Mouse (Mus musculus) stomach, embryonic 14.5 days (tissue): ENCODE data around the gene 4930590J08Rik. TPM values are rescaled to one million over a fixed set of nuclear protein-coding genes. Genes with fewer than 3 reads are reported as not detected.
A peak's percentile ranks its signal among the peaks of the same experiment; 100 is the strongest.

Experiments
- ATAC-seq: fragments of 200-750 bp; cut with Nextera tagmentation; 2 replicates; pipeline ENCODE4 v1.8.0; 2017; ENCODE audit warnings: low read depth, moderate TSS enrichment; ENCODE audit not compliant: insufficient number of reproducible peaks, insufficient read depth, low FRiP score
- H3K27ac ChIP-seq: fragments of 300-500 bp; sonication (generic); 2 replicates; pipeline ENCODE4 v1.5.1; 2014; ENCODE audit warnings: mild to moderate bottlenecking, low read length, moderate library complexity, mixed read lengths
- H3K27me3 ChIP-seq: fragments of 300-500 bp; sonication (generic); 2 replicates; pipeline ENCODE4 v1.6.1; 2014; ENCODE audit warnings: low read length, control low read depth, mixed read lengths; ENCODE audit not compliant: control insufficient read depth, insufficient read depth
- H3K36me3 ChIP-seq: fragments of 300-500 bp; sonication (generic); 2 replicates; pipeline ENCODE4 v1.6.1; 2014; ENCODE audit warnings: mild to moderate bottlenecking, control low read depth, low read length, moderate library complexity, mixed read lengths; ENCODE audit not compliant: control insufficient read depth, insufficient read depth
- H3K4me1 ChIP-seq: fragments of 300-500 bp; sonication (generic); 2 replicates; pipeline ENCODE4 v1.6.1; 2014; ENCODE audit warnings: low read length, control low read depth, mixed read lengths; ENCODE audit not compliant: control insufficient read depth, insufficient read depth
- H3K4me2 ChIP-seq: fragments of 300-500 bp; sonication (generic); replicated peaks from 2 replicates; pipeline ENCODE4 v1.6.1; 2014; ENCODE audit warnings: low read depth, low read length, control low read depth
- H3K4me3 ChIP-seq: fragments of 300-500 bp; sonication (generic); 2 replicates; pipeline ENCODE4 v1.5.1; 2014; ENCODE audit warnings: low read depth, low read length, control low read depth
- H3K9ac ChIP-seq: fragments of 300-500 bp; sonication (generic); replicated peaks from 2 replicates; pipeline ENCODE4 v1.6.1; 2014; ENCODE audit warnings: low read depth, mild to moderate bottlenecking, control low read depth, low read length, moderate library complexity, mixed read lengths
- H3K9me3 ChIP-seq: fragments of 300-500 bp; sonication (generic); 2 replicates; pipeline ENCODE4 v1.6.1; 2016; ENCODE audit warnings: low read depth, low read length, control low read depth; ENCODE audit not compliant: control insufficient read depth
- WGBS: fragments of 180-500 bp; shearing (Covaris S2); extraction: QIAGEN DNeasy Blood & Tissue Kit; methylation state at CpG from one replicate; pipeline ENCODE4 v1.1.7; 2014; 5-methylcytosine and 5-hydroxymethylcytosine counted together
- polyA plus RNA-seq: library from polyadenylated mRNA; unstranded; fragments of >200 nt; fragmentation: Nextera tagmentation; extraction: Ambion mirVana; gene quantifications from 2 replicates; pipeline ENCODE4 v1.2.1, GENCODE M21; 2014

Gene 4930590J08Rik
- polyA plus RNA-seq, 1 experiment from 2014 or later: 0.49 TPM

DNA sequence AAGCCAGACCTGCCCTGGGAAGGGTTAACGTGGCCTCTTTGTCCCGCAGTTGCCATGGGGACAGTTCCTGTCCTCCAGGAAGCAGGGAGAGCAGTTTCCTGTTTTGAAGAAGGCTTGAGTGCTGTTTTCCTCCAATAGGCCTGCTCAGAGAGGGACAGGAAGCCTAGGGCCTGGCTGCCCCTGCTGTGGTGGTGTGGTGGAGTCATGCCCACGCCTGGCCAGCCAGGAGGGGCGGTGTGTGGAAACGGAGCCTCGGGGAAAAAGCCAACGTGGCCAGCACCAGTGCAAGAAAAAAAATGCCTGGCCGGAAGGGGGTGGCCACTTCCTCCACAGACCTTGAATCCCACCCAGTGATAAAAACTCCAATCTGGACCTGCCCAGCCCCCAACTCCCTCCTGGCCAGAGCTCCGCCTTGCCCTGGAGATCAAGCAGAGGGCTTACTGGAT lies 69.6 kb downstream of the 4930590J08Rik start:
- 0 out of 2 replicates have a peak, but pooled peaks cover 6% of the 10 kb centered on the region for H3K4me1 ChIP-seq
- no peak overlapping the region for H3K9ac ChIP-seq
- no peak overlapping the region; the same call in 1 of the 2 replicates for H3K27ac ChIP-seq
- H3K4me3 ChIP-seq: no peak overlapping the region
- no peak overlapping the region for H3K4me2 ChIP-seq
- no peaks in the 10 kb centered on the region for H3K36me3 ChIP-seq
- no peaks in the 10 kb centered on the region for H3K27me3 ChIP-seq
- peak; percentile 59; the same call in 1 of the 2 replicates for ATAC-seq
- 40% methylated on average over 9 of the region's 9 CpGs for WGBS
- H3K9me3 ChIP-seq: no peaks in the 10 kb centered on the region

DNA sequence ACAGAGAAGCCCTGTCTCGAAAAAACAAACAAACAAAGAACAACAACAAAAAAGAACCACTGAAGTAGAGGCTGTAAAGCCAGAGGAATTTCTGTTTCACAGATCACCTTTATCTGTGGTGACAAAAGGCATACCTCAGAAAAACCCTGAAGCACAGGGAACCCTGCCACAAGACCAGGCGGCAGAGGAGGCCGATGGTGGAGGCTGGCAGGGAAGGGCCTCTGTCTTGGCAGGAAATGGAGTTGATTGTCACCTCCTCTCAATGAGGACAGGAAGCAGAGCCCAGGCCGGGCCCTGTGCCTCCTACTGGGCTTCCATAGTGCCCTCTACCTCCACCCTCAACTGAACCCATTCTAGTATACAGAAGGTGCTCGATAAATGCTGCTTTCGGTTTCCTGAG lies 71.4 kb downstream of the 4930590J08Rik start:
- H3K4me1 ChIP-seq: 0 out of 2 replicates have a peak, but pooled peaks cover 6% of the 10 kb centered on the region
- H3K27ac ChIP-seq: no peak overlapping the region
- H3K9ac ChIP-seq: no peak overlapping the region
- H3K9me3 ChIP-seq: no peaks in the 10 kb centered on the region
- 0 out of 2 replicates have a peak, but pooled peaks cover under 1% of the 10 kb centered on the region for H3K27me3 ChIP-seq
- WGBS: 75% methylated on average over 6 of the region's 6 CpGs
- H3K4me2 ChIP-seq: no peak overlapping the region
- H3K4me3 ChIP-seq: no peak overlapping the region
- ATAC-seq: no peak
- no peaks in the 10 kb centered on the region for H3K36me3 ChIP-seq

DNA sequence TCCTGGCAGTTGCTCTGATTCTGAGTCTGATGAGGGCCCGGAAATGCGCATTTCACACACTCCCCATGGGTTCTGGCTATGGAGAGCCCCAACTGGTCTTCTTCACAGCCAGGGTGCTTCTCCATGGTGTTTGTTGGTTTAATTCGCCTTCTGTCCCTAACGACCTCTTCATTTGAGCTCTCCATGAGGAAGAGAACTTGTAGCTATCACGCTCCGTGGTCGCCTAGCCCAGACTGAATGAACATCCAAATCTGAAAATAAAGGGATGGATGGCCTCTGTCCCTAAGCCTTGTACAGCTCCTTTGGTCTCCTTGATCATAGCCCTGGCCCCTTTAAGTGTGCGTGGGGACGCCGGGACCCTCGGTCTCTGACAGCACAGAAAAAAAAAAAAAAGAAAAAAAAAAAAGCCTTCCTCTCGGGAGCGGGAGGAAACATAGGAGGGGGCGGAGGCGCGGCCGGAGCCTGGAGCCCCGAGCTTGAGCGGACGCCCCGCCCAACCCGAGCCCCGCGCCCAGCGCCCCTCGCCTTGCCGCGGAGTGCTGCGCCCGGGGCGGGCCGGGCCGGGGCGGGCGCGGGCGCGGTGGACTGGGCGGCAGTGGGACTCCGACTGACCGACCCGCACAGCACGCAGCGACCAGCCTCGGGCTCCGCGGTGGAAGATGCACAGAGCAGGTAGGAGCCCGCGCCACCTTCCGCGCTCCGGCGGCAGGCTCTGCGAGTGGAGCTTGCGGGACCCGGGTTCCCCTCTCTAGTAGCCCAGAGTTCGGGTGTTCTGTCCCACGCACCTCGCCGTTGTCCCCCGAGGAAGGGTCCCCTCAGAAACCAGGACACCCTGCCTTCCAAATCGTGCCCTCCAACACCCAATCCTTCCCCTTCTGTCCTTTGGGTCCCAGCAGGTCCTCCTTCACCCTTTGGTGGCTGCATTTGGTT lies 76.0 kb downstream of the 4930590J08Rik start, which contains the start of gene Fgd5:
Fgd5 (plus strand) TSS at position 508 of the 930 bp plus-strand sequence.
- Histone ChIP-seq H3K4me3 (peak within 1 kb of the TSS; percentile 41), H3K9ac (peak within 1 kb of the TSS; percentile 31), H3K27me3 (peaks cover 9% of the 10 kb centered on the region; the same call in 1 of the 2 replicates), H3K4me1 (no peaks in the 10 kb centered on the region), H3K4me2 (peak within 1 kb of the TSS; percentile 74), H3K27ac (no peak within 1 kb of the TSS), H3K9me3 (no peaks in the 10 kb centered on the region), H3K36me3 (no peaks in the 10 kb centered on the region)
- 1% methylated on average over 37 of the region's 62 CpGs for WGBS
- ATAC-seq: peak; percentile 53; the same call in 1 of the 2 replicates

DNA sequence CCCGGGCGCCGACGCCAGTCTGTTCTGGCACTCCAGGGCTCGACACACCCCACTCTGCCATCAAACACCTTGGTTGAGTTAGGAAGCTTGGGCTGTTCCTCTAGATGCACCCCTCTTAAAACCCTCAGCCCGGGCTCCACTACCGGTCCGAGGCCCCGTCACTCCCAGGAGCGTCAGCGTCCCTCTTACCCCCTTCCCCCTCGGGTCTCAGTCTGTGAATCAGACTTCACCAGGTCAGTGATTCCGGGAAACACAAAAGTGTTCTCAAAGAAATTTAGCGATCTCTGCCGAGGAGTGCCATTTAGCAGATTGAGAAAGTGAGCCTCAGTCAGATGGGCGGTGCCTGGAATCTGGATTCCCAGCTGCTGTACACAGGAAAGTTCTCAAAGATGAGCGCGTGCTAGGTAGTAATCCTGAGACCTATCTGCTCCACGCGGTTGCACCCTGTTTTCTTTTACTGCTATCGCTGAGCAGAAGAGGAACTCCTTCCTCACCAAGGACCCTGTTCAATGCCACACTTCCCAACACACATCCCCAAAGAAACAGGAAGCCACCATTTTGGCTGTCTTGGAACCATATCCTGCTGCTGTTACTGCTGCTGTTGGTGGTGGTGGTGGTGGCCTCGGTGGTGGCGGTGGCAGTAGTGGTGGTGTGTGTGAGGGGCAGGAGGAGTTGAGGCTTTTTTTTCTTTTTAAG lies 76.8 kb downstream of the 4930590J08Rik start:
- no peaks in the 10 kb centered on the region for H3K9me3 ChIP-seq
- ATAC-seq: no peak
- peaks cover 9% of the 10 kb centered on the region; the same call in 1 of the 2 replicates for H3K27me3 ChIP-seq

DNA sequence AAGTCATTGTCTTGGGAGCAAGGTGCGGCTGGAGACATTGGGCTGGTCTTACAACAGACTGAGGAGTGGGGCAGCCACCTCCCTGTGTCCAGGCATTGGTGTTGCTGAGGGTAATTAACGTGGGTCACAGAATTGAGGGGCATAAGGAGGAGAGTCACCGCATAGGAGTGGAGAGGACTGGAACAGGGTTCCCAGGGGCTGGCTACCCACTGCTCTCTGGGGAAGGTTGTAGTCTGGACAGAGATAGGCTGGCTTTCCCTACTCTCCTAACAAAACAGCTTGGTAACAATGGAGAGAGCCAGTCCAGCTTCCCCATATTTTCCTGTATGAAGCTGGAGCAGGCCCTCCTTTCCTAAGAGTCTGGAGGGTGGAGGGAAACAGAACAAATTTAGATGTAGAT lies 77.4 kb downstream of the 4930590J08Rik start:
- Histone ChIP-seq H3K9ac (no peak overlapping the region), H3K4me1 (no peaks in the 10 kb centered on the region), H3K4me3 (0 out of 2 replicates have a peak overlapping the region, but pooled peaks have one; percentile 41), H3K27ac (no peak overlapping the region), H3K4me2 (0 out of 2 replicates have a peak overlapping the region, but pooled peaks have one; percentile 7), H3K36me3 (no peaks in the 10 kb centered on the region), H3K9me3 (no peaks in the 10 kb centered on the region), H3K27me3 (peaks cover 9% of the 10 kb centered on the region; the same call in 1 of the 2 replicates)
- no peak for ATAC-seq
- WGBS: 71% methylated on average over 3 of the region's 3 CpGs

More for the DNA sequence above, 76.8 kb downstream of the 4930590J08Rik start:
- Histone ChIP-seq H3K36me3 (no peaks in the 10 kb centered on the region), H3K4me3 (peak overlapping the region; percentile 41), H3K4me1 (no peaks in the 10 kb centered on the region), H3K9ac (peak overlapping the region; percentile 31), H3K4me2 (peak overlapping the region; percentile 74), H3K27ac (no peak overlapping the region)
- WGBS: 10% methylated on average over 23 of the region's 23 CpGs

- Histone ChIP-seq H3K9ac (no peak overlapping the region), H3K36me3 (no peaks in the 10 kb centered on the region), H3K4me1 (no peaks in the 10 kb centered on the region), H3K9me3 (no peaks in the 10 kb centered on the region), H3K27me3 (no peaks in the 10 kb centered on the region), H3K27ac (no peak overlapping the region), H3K4me3 (no peak overlapping the region), H3K4me2 (no peak overlapping the region)
- WGBS: 82% methylated on average over 8 of the region's 8 CpGs
- ATAC-seq: no peak
These were observed 87.5 kb downstream of the 4930590J08Rik start for GRCm38 (mm10) chr6:91990101-91990500.

- Histone ChIP-seq H3K9ac (no peak overlapping the region), H3K4me2 (no peak overlapping the region), H3K9me3 (no peaks in the 10 kb centered on the region), H3K4me1 (no peaks in the 10 kb centered on the region), H3K27me3 (no peaks in the 10 kb centered on the region), H3K4me3 (no peak overlapping the region), H3K36me3 (no peaks in the 10 kb centered on the region), H3K27ac (no peak overlapping the region)
- no peak for ATAC-seq
- WGBS: 79% methylated on average over 2 of the region's 2 CpGs
These were observed 90.2 kb downstream of the 4930590J08Rik start for GRCm38 (mm10) chr6:91992823-91993222.

GRCm38 (mm10) chr6:91993795-91994505 lies 91.3 kb downstream of the 4930590J08Rik start:
- H3K9ac ChIP-seq: no peak overlapping the region
- no peaks in the 10 kb centered on the region for H3K9me3 ChIP-seq
- no peaks in the 10 kb centered on the region for H3K4me1 ChIP-seq
- H3K36me3 ChIP-seq: no peaks in the 10 kb centered on the region
- no peak for ATAC-seq
- no peaks in the 10 kb centered on the region for H3K27me3 ChIP-seq
- no peak overlapping the region for H3K4me2 ChIP-seq
- WGBS: 74% methylated on average over 8 of the region's 8 CpGs
- no peak overlapping the region for H3K27ac ChIP-seq
- no peak overlapping the region for H3K4me3 ChIP-seq
